Mouse (Mus musculus): ENCODE data around the gene Gm49630. TPM values are rescaled to one million over a fixed set of nuclear protein-coding genes. Genes with fewer than 3 reads are reported as not detected.
"Not testable (repeated sequence)": the region's sequence is repeated elsewhere in the genome, so short reads cannot be mapped to it uniquely, and the experiment has no call there.

Gene Gm49630
- polyA plus RNA-seq, 1 experiment from 2014 or later, result not detected

- not testable (repeated sequence) for H3K4me3 ChIP-seq (ENCODE audit: low read length); H3K4me2 ChIP-seq (ENCODE audit: low read depth, low read length); H3K9ac ChIP-seq (ENCODE audit: low read length); H3K4me1 ChIP-seq (replicated peaks; ENCODE audit: control insufficient read depth, insufficient read depth, low read length); H3K27ac ChIP-seq (ENCODE audit: low read length); H3K9me3 ChIP-seq (ENCODE audit: control insufficient read depth, low read length); H3K36me3 ChIP-seq (ENCODE audit: control insufficient read depth, insufficient read depth, low read length); H3K27me3 ChIP-seq (ENCODE audit: control insufficient read depth, insufficient read depth, low read depth, low read length)
- ATAC-seq (ENCODE audit: low read depth), result peak; percentile 45; the same call in 1 of the 2 replicates
- 43% methylated on average over 7 of the region's 9 CpGs for WGBS
Observed at GRCm38 (mm10) chr17:7337381-7337780, 34.4 kb downstream of the Gm49630 start.

- not testable (repeated sequence) for H3K4me3 ChIP-seq (ENCODE audit: low read length); H3K4me2 ChIP-seq (ENCODE audit: low read depth, low read length); H3K27ac ChIP-seq (ENCODE audit: low read length); H3K9me3 ChIP-seq (ENCODE audit: control insufficient read depth, low read length); ATAC-seq (ENCODE audit: low read depth); H3K27me3 ChIP-seq (ENCODE audit: control insufficient read depth, insufficient read depth, low read depth, low read length); H3K4me1 ChIP-seq (replicated peaks; ENCODE audit: control insufficient read depth, insufficient read depth, low read length); H3K9ac ChIP-seq (ENCODE audit: low read length); H3K36me3 ChIP-seq (ENCODE audit: control insufficient read depth, insufficient read depth, low read length)
- WGBS, result 62% methylated on average over 3 of the region's 5 CpGs
Observed at GRCm38 (mm10) chr17:7332745-7333144, 39.0 kb downstream of the Gm49630 start.

DNA sequence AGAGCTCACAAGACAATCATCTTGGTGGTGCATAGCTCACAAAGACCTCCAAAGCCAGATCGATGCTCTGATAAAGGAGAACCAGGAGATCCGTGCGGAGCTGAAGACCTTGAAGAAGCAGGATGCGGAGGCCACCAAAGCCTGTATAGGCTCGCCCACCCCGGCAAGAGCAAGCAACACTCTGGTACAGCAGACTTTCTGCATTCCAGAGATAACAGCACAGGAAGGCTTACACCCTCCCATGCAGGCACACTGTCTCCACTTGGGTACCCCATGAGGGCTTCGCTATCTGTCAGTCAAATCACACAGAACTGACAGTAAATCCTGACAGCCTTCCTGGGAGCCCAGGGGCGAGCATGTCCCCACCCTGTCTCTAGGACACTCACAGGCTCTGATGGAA is 45.4 kb downstream of the Gm49630 start:
- not testable (repeated sequence) for ATAC-seq (ENCODE audit: low read depth); H3K36me3 ChIP-seq (ENCODE audit: control insufficient read depth, insufficient read depth, low read length)
- 40% methylated on average over 4 of the region's 8 CpGs for WGBS

GRCm38 (mm10) chr17:7324346-7324745 is 47.4 kb downstream of the Gm49630 start, which contains the start of gene Tcp10a:
Gene Tcp10a, plus strand, starts transcription at chr17:7324646.
- 92% methylated on average over 3 of the region's 5 CpGs for WGBS
- not testable (repeated sequence) for H3K9me3 ChIP-seq (ENCODE audit: control insufficient read depth, low read length); H3K4me1 ChIP-seq (replicated peaks; ENCODE audit: control insufficient read depth, insufficient read depth, low read length); H3K27me3 ChIP-seq (ENCODE audit: control insufficient read depth, insufficient read depth, low read depth, low read length); H3K36me3 ChIP-seq (ENCODE audit: control insufficient read depth, insufficient read depth, low read length); H3K4me3 ChIP-seq (ENCODE audit: low read length); H3K27ac ChIP-seq (ENCODE audit: low read length); H3K9ac ChIP-seq (ENCODE audit: low read length); H3K4me2 ChIP-seq (ENCODE audit: low read depth, low read length); ATAC-seq (ENCODE audit: low read depth)

More for the DNA sequence above, 45.4 kb downstream of the Gm49630 start:
- H3K4me1 ChIP-seq (replicated peaks; ENCODE audit: control insufficient read depth, insufficient read depth, low read length); H3K27ac ChIP-seq (ENCODE audit: low read length); H3K9ac ChIP-seq (ENCODE audit: low read length); H3K4me3 ChIP-seq (ENCODE audit: low read length); H3K27me3 ChIP-seq (ENCODE audit: control insufficient read depth, insufficient read depth, low read depth, low read length); H3K4me2 ChIP-seq (ENCODE audit: low read depth, low read length); H3K9me3 ChIP-seq (ENCODE audit: control insufficient read depth, low read length): not testable (repeated sequence)

- not testable (repeated sequence) for H3K27me3 ChIP-seq (ENCODE audit: control insufficient read depth, insufficient read depth, low read depth, low read length); H3K9me3 ChIP-seq (ENCODE audit: control insufficient read depth, low read length); ATAC-seq (ENCODE audit: low read depth); H3K4me1 ChIP-seq (replicated peaks; ENCODE audit: control insufficient read depth, insufficient read depth, low read length); H3K4me2 ChIP-seq (ENCODE audit: low read depth, low read length); H3K4me3 ChIP-seq (ENCODE audit: low read length); H3K27ac ChIP-seq (ENCODE audit: low read length); H3K9ac ChIP-seq (ENCODE audit: low read length); H3K36me3 ChIP-seq (ENCODE audit: control insufficient read depth, insufficient read depth, low read length)
- 83% methylated on average over 6 of the region's 6 CpGs for WGBS
Observed at GRCm38 (mm10) chr17:7319789-7320188, 52.0 kb downstream of the Gm49630 start.

DNA sequence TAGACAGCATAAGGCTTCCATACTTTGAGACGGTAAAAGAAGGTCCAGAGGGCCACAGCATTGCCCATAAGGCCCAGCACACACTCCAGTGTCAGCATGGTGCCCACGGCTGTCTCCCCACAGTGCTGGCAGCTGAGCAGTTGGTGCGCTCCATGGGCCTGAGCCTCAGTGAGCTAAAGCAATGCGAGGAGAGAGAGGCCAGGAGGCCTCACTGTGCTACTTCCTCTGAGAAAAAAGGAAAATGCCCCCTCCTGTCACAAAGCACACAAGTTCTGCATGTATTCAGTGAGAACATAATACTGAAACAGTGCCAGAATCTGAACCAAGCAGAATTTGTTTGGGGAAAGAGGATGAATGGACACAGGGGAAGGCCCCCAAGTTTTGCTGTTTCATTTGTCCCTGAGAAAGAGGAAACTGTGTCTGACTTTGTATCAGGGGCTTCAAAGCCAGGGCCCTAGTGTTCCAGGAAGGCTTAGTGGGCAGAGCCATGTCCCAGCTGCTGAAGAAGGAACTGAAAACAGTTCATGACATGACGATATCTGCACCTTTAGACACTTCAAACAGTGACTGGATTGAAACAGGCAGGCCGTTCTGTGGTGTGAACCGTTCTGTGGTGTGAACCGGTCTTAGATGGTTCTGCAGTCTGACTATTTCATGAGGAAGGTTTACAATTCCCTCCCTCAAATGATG is 55.9 kb downstream of the Gm49630 start:
- H3K27me3 ChIP-seq (ENCODE audit: control insufficient read depth, insufficient read depth, low read depth, low read length); H3K4me2 ChIP-seq (ENCODE audit: low read depth, low read length); H3K4me3 ChIP-seq (ENCODE audit: low read length); H3K9me3 ChIP-seq (ENCODE audit: control insufficient read depth, low read length); H3K36me3 ChIP-seq (ENCODE audit: control insufficient read depth, insufficient read depth, low read length); H3K9ac ChIP-seq (ENCODE audit: low read length); ATAC-seq (ENCODE audit: low read depth); H3K4me1 ChIP-seq (replicated peaks; ENCODE audit: control insufficient read depth, insufficient read depth, low read length); H3K27ac ChIP-seq (ENCODE audit: low read length): not testable (repeated sequence)
- 73% methylated on average over 5 of the region's 8 CpGs for WGBS

GRCm38 (mm10) chr17:7306278-7307196 is 65.2 kb downstream of the Gm49630 start:
- H3K27me3 ChIP-seq (ENCODE audit: control insufficient read depth, insufficient read depth, low read depth, low read length); H3K4me3 ChIP-seq (ENCODE audit: low read length); H3K9ac ChIP-seq (ENCODE audit: low read length); H3K36me3 ChIP-seq (ENCODE audit: control insufficient read depth, insufficient read depth, low read length); H3K9me3 ChIP-seq (ENCODE audit: control insufficient read depth, low read length); H3K4me1 ChIP-seq (replicated peaks; ENCODE audit: control insufficient read depth, insufficient read depth, low read length); H3K4me2 ChIP-seq (ENCODE audit: low read depth, low read length); H3K27ac ChIP-seq (ENCODE audit: low read length): not testable (repeated sequence)
- ATAC-seq (ENCODE audit: low read depth), result peak; percentile 66
- 63% methylated on average over 7 of the region's 8 CpGs for WGBS

Other genes starting within 250 kb of the Gm49630 start
- gene Rps6ka2, start 201.9 kb downstream of the Gm49630 start, polyA plus RNA-seq (2015; fragmentation: Nextera tagmentation; extraction: Ambion mirVana), result 10.5 and 10.6 TPM in 2 replicates
- not detected in 2 replicates for gene Tcp10a, start 47.3 kb downstream of the Gm49630 start, polyA plus RNA-seq (2015; fragmentation: Nextera tagmentation; extraction: Ambion mirVana)
- gene Ttll2, start 19.3 kb downstream of the Gm49630 start, polyA plus RNA-seq (2015; fragmentation: Nextera tagmentation; extraction: Ambion mirVana), result not detected in 2 replicates
- not detected in 2 replicates for gene Unc93a2, start 13.5 kb upstream of the Gm49630 start, polyA plus RNA-seq (2015; fragmentation: Nextera tagmentation; extraction: Ambion mirVana)